Mouse (Mus musculus) lung, postnatal 0 days (tissue): Measurements from ENCODE around the gene Omd. TPM values are rescaled to one million over a fixed set of nuclear protein-coding genes. Genes with fewer than 3 reads are reported as not detected.

Source experiments
- ATAC-seq: fragments of 200-750 bp; cut with Nextera tagmentation; 2 replicates; pipeline ENCODE4 v1.8.0; 2017; ENCODE audit warnings: moderate library complexity
- DNase-seq: peaks from one replicate; pipeline ENCODE4 v3.0.0-alpha.2; 2016; ENCODE audit warnings: low spot score
- H3K27ac ChIP-seq: fragments of 300-500 bp; sonication (generic); 2 replicates; pipeline ENCODE4 v1.5.1; 2014; ENCODE audit warnings: antibody characterized with exemption, mild to moderate bottlenecking, low read length, mixed read lengths
- H3K27me3 ChIP-seq: fragments of 300-500 bp; sonication (generic); replicated peaks from 2 replicates; pipeline ENCODE4 v1.6.1; 2014; ENCODE audit warnings: low read length, mixed read lengths; ENCODE audit not compliant: insufficient read depth
- H3K36me3 ChIP-seq: fragments of 300-500 bp; sonication (generic); 2 replicates; pipeline ENCODE4 v1.6.1; 2014; ENCODE audit warnings: low read length, mixed read lengths; ENCODE audit not compliant: insufficient read depth
- H3K4me1 ChIP-seq: fragments of 300-500 bp; sonication (generic); 2 replicates; pipeline ENCODE4 v1.6.1; 2014; ENCODE audit warnings: antibody characterized with exemption, low read depth, low read length, mixed read lengths; ENCODE audit not compliant: insufficient read depth
- H3K4me2 ChIP-seq: fragments of 300-500 bp; sonication (generic); replicated peaks from 2 replicates; pipeline ENCODE4 v1.6.1; 2014; ENCODE audit warnings: low read depth, mild to moderate bottlenecking, low read length, moderate library complexity, mixed read lengths
- H3K4me3 ChIP-seq: fragments of 300-500 bp; sonication (generic); 2 replicates; pipeline ENCODE4 v1.5.1; 2014; ENCODE audit warnings: low read depth, low read length
- H3K9ac ChIP-seq: fragments of 300-500 bp; sonication (generic); replicated peaks from 2 replicates; pipeline ENCODE4 v1.6.1; 2014; ENCODE audit warnings: low read depth, mild to moderate bottlenecking
- H3K9me3 ChIP-seq: fragments of 300-500 bp; sonication (generic); 2 replicates; pipeline ENCODE4 v1.6.1; 2016; ENCODE audit warnings: low read length, mixed read lengths
- CTCF ChIP-seq: IDR thresholded peaks from 2 replicates; pipeline ENCODE4 v1.5.1; 2016; ENCODE audit warnings: antibody characterized with exemption, mild to moderate bottlenecking
- EP300 ChIP-seq: IDR thresholded peaks from 2 replicates; pipeline ENCODE4 v1.6.1; 2016; ENCODE audit warnings: antibody characterized with exemption, mild to moderate bottlenecking, control low read depth
- WGBS: fragments of 180-500 bp; shearing (Covaris S2); extraction: QIAGEN DNeasy Blood & Tissue Kit; methylation state at CpG from one replicate; pipeline ENCODE4 v1.1.7; 2014; 5-methylcytosine and 5-hydroxymethylcytosine counted together
- polyA plus RNA-seq: library from polyadenylated mRNA; unstranded; fragments of >200 nt; fragmentation: Nextera tagmentation; extraction: Ambion mirVana; gene quantifications from 2 replicates; pipeline ENCODE4 v1.2.1, GENCODE M21; 2015

The Omd gene
- polyA plus RNA-seq, 1 experiment from 2014 or later = 0.74 TPM

- Histone ChIP-seq H3K27me3 (no peaks in the 10 kb centered on the region), H3K9ac (no peak overlapping the region), H3K4me1 (no peaks in the 10 kb centered on the region), H3K9me3 (no peaks in the 10 kb centered on the region), H3K4me3 (no peak overlapping the region), H3K4me2 (no peak overlapping the region), H3K36me3 (no peaks in the 10 kb centered on the region), H3K27ac (no peak overlapping the region)
- DNase-seq = peak; percentile 30
- TF ChIP-seq EP300 (no peak), CTCF (no peak)
- no peak for ATAC-seq
These were observed 45.9 kb downstream of the Omd start for GRCm38 (mm10) chr13:49628167-49628566.

DNA sequence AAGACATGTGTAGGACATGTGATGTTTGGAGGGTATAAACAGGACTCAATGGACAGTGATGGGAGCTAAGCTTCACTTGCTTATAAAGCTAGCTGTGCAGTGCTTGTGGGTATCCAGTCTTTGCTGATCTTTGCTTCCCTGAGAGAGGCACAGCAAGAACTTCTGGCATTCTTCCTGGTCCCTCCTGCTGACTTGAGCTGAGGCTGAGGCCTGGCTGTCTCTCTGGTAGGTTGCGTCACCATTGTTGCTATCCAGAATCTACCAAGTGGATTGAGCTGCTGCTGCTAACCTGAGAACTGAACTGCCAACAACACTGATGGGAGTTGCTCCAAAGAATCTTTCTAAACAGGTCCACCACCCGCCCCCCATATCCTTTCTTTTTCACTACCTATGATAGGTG, 46.8 kb downstream of the Omd start:
- Histone ChIP-seq H3K4me2 (no peak overlapping the region), H3K27ac (no peak overlapping the region), H3K27me3 (no peaks in the 10 kb centered on the region), H3K9me3 (no peaks in the 10 kb centered on the region), H3K36me3 (no peaks in the 10 kb centered on the region), H3K4me1 (no peaks in the 10 kb centered on the region), H3K4me3 (no peak overlapping the region), H3K9ac (no peak overlapping the region)
- 92% methylated on average over 2 of the region's 2 CpGs for WGBS
- ATAC-seq (no peak), DNase-seq (no peak)
- TF ChIP-seq CTCF (no peak), EP300 (no peak)

GRCm38 (mm10) chr13:49639965-49640364, 57.7 kb downstream of the Omd start:
- Histone ChIP-seq H3K27me3 (no peaks in the 10 kb centered on the region), H3K4me1 (no peaks in the 10 kb centered on the region), H3K27ac (no peak overlapping the region), H3K36me3 (no peaks in the 10 kb centered on the region), H3K4me2 (no peak overlapping the region), H3K4me3 (no peak overlapping the region), H3K9ac (no peak overlapping the region), H3K9me3 (no peaks in the 10 kb centered on the region)
- no peak for TF ChIP-seq CTCF
- no peak for TF ChIP-seq EP300
- no peak for DNase-seq
- 96% methylated on average over 2 of the region's 2 CpGs for WGBS
- ATAC-seq = no peak

Other genes with a start within 250 kb of the Omd start
- gene Bicd2, start 240.9 kb upstream of the Omd start, polyA plus RNA-seq = 32.5 and 40.2 TPM in 2 replicates
- 12.0 and 12.6 TPM in 2 replicates for gene Ippk, start 161.2 kb upstream of the Omd start, polyA plus RNA-seq
- gene Tes3-ps, start 89.1 kb upstream of the Omd start, polyA plus RNA-seq = 0.35 and 0.49 TPM in 2 replicates
- gene Ecm2, start 77.7 kb upstream of the Omd start, polyA plus RNA-seq = 3.1 and 3.6 TPM in 2 replicates
- 102 and 115 TPM in 2 replicates for gene Aspn, start 38.0 kb upstream of the Omd start, polyA plus RNA-seq
- gene Ogn, start 25.6 kb downstream of the Omd start, polyA plus RNA-seq = 79.1 and 79.9 TPM in 2 replicates
- 3.8 and 3.9 TPM in 2 replicates for gene Cenpp, start 70.3 kb downstream of the Omd start, polyA plus RNA-seq
- 9.1 and 11.1 TPM in 2 replicates for gene Nol8, start 70.6 kb downstream of the Omd start, polyA plus RNA-seq
- gene Iars, start 99.6 kb downstream of the Omd start, polyA plus RNA-seq = 15.1 and 16.5 TPM in 2 replicates
- not detected in 2 replicates for gene Gm30302, start 216.5 kb downstream of the Omd start, polyA plus RNA-seq